Mouse (Mus musculus): ENCODE measurements around the gene Arfip1. TPM values are rescaled to one million over a fixed set of nuclear protein-coding genes. Genes with fewer than 3 reads are reported as not detected.
A peak's percentile ranks its signal among the peaks of the same experiment; 100 is the strongest.

The Arfip1 gene
- polyA plus RNA-seq, 1 experiment from 2014 or later: 36.5 TPM

- Histone ChIP-seq H3K27me3 (ENCODE audit: control insufficient read depth, insufficient read depth, low read length) (peaks cover 22% of the 10 kb centered on the region), H3K4me1 (replicated peaks; ENCODE audit: control insufficient read depth, insufficient read depth, low read length) (peaks cover 4% of the 10 kb centered on the region; the same call in 1 of the 2 replicates), H3K9ac (ENCODE audit: low read depth, low read length) (peak overlapping the region; percentile 59), H3K9me3 (ENCODE audit: control insufficient read depth, low read length) (no peaks in the 10 kb centered on the region), H3K27ac (ENCODE audit: low read depth, low read length) (no peak overlapping the region), H3K4me3 (ENCODE audit: low read depth, low read length) (peak overlapping the region; percentile 60), H3K4me2 (replicated peaks; ENCODE audit: low read depth, low read length) (peak overlapping the region; percentile 99), H3K36me3 (ENCODE audit: control insufficient read depth, insufficient read depth, low read length) (no peaks in the 10 kb centered on the region)
- peak; percentile 61 for ATAC-seq (ENCODE audit: low FRiP score)
- peak; percentile 64 for DNase-seq (ENCODE audit: low spot score)
- WGBS: 1% methylated on average over 61 of the region's 61 CpGs
These were observed 103.0 kb downstream of the Arfip1 start for GRCm38 (mm10) chr3:84479293-84480005.

- H3K4me1 ChIP-seq (replicated peaks; ENCODE audit: control insufficient read depth, insufficient read depth, low read length): peaks cover 4% of the 10 kb centered on the region; the same call in 1 of the 2 replicates
- under 1% methylated on average over 12 of the region's 12 CpGs for WGBS
- H3K27me3 ChIP-seq (ENCODE audit: control insufficient read depth, insufficient read depth, low read length): peaks cover 22% of the 10 kb centered on the region
- H3K27ac ChIP-seq (ENCODE audit: low read depth, low read length): no peak overlapping the region
- DNase-seq (ENCODE audit: low spot score) (peak; percentile 45), ATAC-seq (ENCODE audit: low FRiP score) (no peak)
- peak overlapping the region; percentile 60 for H3K4me3 ChIP-seq (ENCODE audit: low read depth, low read length)
- no peaks in the 10 kb centered on the region for H3K9me3 ChIP-seq (ENCODE audit: control insufficient read depth, low read length)
- no peaks in the 10 kb centered on the region for H3K36me3 ChIP-seq (ENCODE audit: control insufficient read depth, insufficient read depth, low read length)
- H3K9ac ChIP-seq (ENCODE audit: low read depth, low read length): peak overlapping the region; percentile 59
- peak overlapping the region; percentile 99 for H3K4me2 ChIP-seq (replicated peaks; ENCODE audit: low read depth, low read length)
These were observed 103.5 kb downstream of the Arfip1 start for GRCm38 (mm10) chr3:84478896-84479292.

- Histone ChIP-seq H3K4me2 (replicated peaks; ENCODE audit: low read depth, low read length) (no peak overlapping the region; the same call in 1 of the 2 replicates), H3K4me3 (ENCODE audit: low read depth, low read length) (no peak overlapping the region)
- 3% methylated on average over 7 of the region's 7 CpGs for WGBS
These were observed 104.2 kb downstream of the Arfip1 start for GRCm38 (mm10) chr3:84478195-84478594.

GRCm38 (mm10) chr3:84477498-84477897, 104.9 kb downstream of the Arfip1 start:
- Histone ChIP-seq H3K27ac (ENCODE audit: low read depth, low read length) (no peak overlapping the region), H3K9ac (ENCODE audit: low read depth, low read length) (no peak overlapping the region)
- no peak for DNase-seq (ENCODE audit: low spot score)

More at GRCm38 (mm10) chr3:84478195-84478594, 104.2 kb downstream of the Arfip1 start:
- no peak overlapping the region for H3K9ac ChIP-seq (ENCODE audit: low read depth, low read length)
- no peaks in the 10 kb centered on the region for H3K36me3 ChIP-seq (ENCODE audit: control insufficient read depth, insufficient read depth, low read length)
- H3K27me3 ChIP-seq (ENCODE audit: control insufficient read depth, insufficient read depth, low read length): peaks cover 22% of the 10 kb centered on the region
- peaks cover 4% of the 10 kb centered on the region; the same call in 1 of the 2 replicates for H3K4me1 ChIP-seq (replicated peaks; ENCODE audit: control insufficient read depth, insufficient read depth, low read length)
- peak; percentile 45 for DNase-seq (ENCODE audit: low spot score)
- H3K27ac ChIP-seq (ENCODE audit: low read depth, low read length): no peak overlapping the region
- no peak for ATAC-seq (ENCODE audit: low FRiP score)
- H3K9me3 ChIP-seq (ENCODE audit: control insufficient read depth, low read length): no peaks in the 10 kb centered on the region

GRCm38 (mm10) chr3:84474981-84475775, 107.2 kb downstream of the Arfip1 start:
- ATAC-seq (ENCODE audit: low FRiP score) (no peak), DNase-seq (ENCODE audit: low spot score) (no peak)
- no peak overlapping the region for H3K4me2 ChIP-seq (replicated peaks; ENCODE audit: low read depth, low read length)
- peaks cover 19% of the 10 kb centered on the region for H3K27me3 ChIP-seq (ENCODE audit: control insufficient read depth, insufficient read depth, low read length)
- H3K4me1 ChIP-seq (replicated peaks; ENCODE audit: control insufficient read depth, insufficient read depth, low read length): peaks cover 4% of the 10 kb centered on the region; the same call in 1 of the 2 replicates
- H3K27ac ChIP-seq (ENCODE audit: low read depth, low read length): no peak overlapping the region
- no peaks in the 10 kb centered on the region for H3K36me3 ChIP-seq (ENCODE audit: control insufficient read depth, insufficient read depth, low read length)
- 89% methylated on average over 12 of the region's 12 CpGs for WGBS
- H3K9ac ChIP-seq (ENCODE audit: low read depth, low read length): no peak overlapping the region
- H3K4me3 ChIP-seq (ENCODE audit: low read depth, low read length): no peak overlapping the region
- H3K9me3 ChIP-seq (ENCODE audit: control insufficient read depth, low read length): no peaks in the 10 kb centered on the region

More at GRCm38 (mm10) chr3:84477498-84477897, 104.9 kb downstream of the Arfip1 start:
- no peak for ATAC-seq (ENCODE audit: low FRiP score)
- Histone ChIP-seq H3K27me3 (ENCODE audit: control insufficient read depth, insufficient read depth, low read length) (peaks cover 22% of the 10 kb centered on the region), H3K36me3 (ENCODE audit: control insufficient read depth, insufficient read depth, low read length) (no peaks in the 10 kb centered on the region), H3K4me3 (ENCODE audit: low read depth, low read length) (no peak overlapping the region), H3K4me2 (replicated peaks; ENCODE audit: low read depth, low read length) (no peak overlapping the region), H3K4me1 (replicated peaks; ENCODE audit: control insufficient read depth, insufficient read depth, low read length) (peaks cover 4% of the 10 kb centered on the region; the same call in 1 of the 2 replicates), H3K9me3 (ENCODE audit: control insufficient read depth, low read length) (no peaks in the 10 kb centered on the region)
- 89% methylated on average over 1 of the region's 1 CpGs for WGBS

- Histone ChIP-seq H3K9ac (ENCODE audit: low read depth, low read length) (no peak overlapping the region), H3K4me3 (ENCODE audit: low read depth, low read length) (no peak overlapping the region), H3K27ac (ENCODE audit: low read depth, low read length) (no peak overlapping the region), H3K9me3 (ENCODE audit: control insufficient read depth, low read length) (no peaks in the 10 kb centered on the region), H3K4me2 (replicated peaks; ENCODE audit: low read depth, low read length) (no peak overlapping the region), H3K4me1 (replicated peaks; ENCODE audit: control insufficient read depth, insufficient read depth, low read length) (peaks cover 4% of the 10 kb centered on the region; the same call in 1 of the 2 replicates), H3K27me3 (ENCODE audit: control insufficient read depth, insufficient read depth, low read length) (peaks cover 19% of the 10 kb centered on the region), H3K36me3 (ENCODE audit: control insufficient read depth, insufficient read depth, low read length) (no peaks in the 10 kb centered on the region)
- ATAC-seq (ENCODE audit: low FRiP score): no peak
- no peak for DNase-seq (ENCODE audit: low spot score)
- whole genome bisulfite sequencing: 90% methylated on average over 6 of the region's 6 CpGs
These were observed 108.0 kb downstream of the Arfip1 start for GRCm38 (mm10) chr3:84474398-84474797.

GRCm38 (mm10) chr3:84472955-84473354, 109.5 kb downstream of the Arfip1 start:
- Histone ChIP-seq H3K4me1 (replicated peaks; ENCODE audit: control insufficient read depth, insufficient read depth, low read length) (peaks cover under 1% of the 10 kb centered on the region; the same call in 1 of the 2 replicates), H3K27me3 (ENCODE audit: control insufficient read depth, insufficient read depth, low read length) (peaks cover 7% of the 10 kb centered on the region), H3K4me3 (ENCODE audit: low read depth, low read length) (no peak overlapping the region), H3K9ac (ENCODE audit: low read depth, low read length) (no peak overlapping the region), H3K9me3 (ENCODE audit: control insufficient read depth, low read length) (no peaks in the 10 kb centered on the region), H3K27ac (ENCODE audit: low read depth, low read length) (no peak overlapping the region), H3K4me2 (replicated peaks; ENCODE audit: low read depth, low read length) (no peak overlapping the region), H3K36me3 (ENCODE audit: control insufficient read depth, insufficient read depth, low read length) (no peaks in the 10 kb centered on the region)
- WGBS: 75% methylated on average over 5 of the region's 5 CpGs
- no peak for ATAC-seq (ENCODE audit: low FRiP score)
- no peak for DNase-seq (ENCODE audit: low spot score)

GRCm38 (mm10) chr3:84472527-84472926, 109.9 kb downstream of the Arfip1 start:
- WGBS: 68% methylated on average over 3 of the region's 3 CpGs
- H3K4me2 ChIP-seq (replicated peaks; ENCODE audit: low read depth, low read length): no peak overlapping the region

More at GRCm38 (mm10) chr3:84472527-84472926, 109.9 kb downstream of the Arfip1 start:
- ATAC-seq (ENCODE audit: low FRiP score) (no peak), DNase-seq (ENCODE audit: low spot score) (no peak)
- no peak overlapping the region for H3K9ac ChIP-seq (ENCODE audit: low read depth, low read length)
- no peaks in the 10 kb centered on the region for H3K9me3 ChIP-seq (ENCODE audit: control insufficient read depth, low read length)
- no peak overlapping the region for H3K27ac ChIP-seq (ENCODE audit: low read depth, low read length)
- no peaks in the 10 kb centered on the region for H3K4me1 ChIP-seq (replicated peaks; ENCODE audit: control insufficient read depth, insufficient read depth, low read length)
- H3K4me3 ChIP-seq (ENCODE audit: low read depth, low read length): no peak overlapping the region
- H3K27me3 ChIP-seq (ENCODE audit: control insufficient read depth, insufficient read depth, low read length): peaks cover 4% of the 10 kb centered on the region; the same call in 1 of the 2 replicates
- no peaks in the 10 kb centered on the region for H3K36me3 ChIP-seq (ENCODE audit: control insufficient read depth, insufficient read depth, low read length)
